Mouse (Mus musculus) cerebellum, adult 2 months (tissue): ENCODE measurements at regions not wholly inside any gene's neighbourhood (a gene's known extent, or its start where the extent isn't known, plus 50 kb on each side); places are given as distances from the start of the nearest gene placed in this dataset.

Experiments used
- CTCF ChIP-seq: fragments of 200-500 bp; IDR thresholded peaks from 2 replicates; pipeline ENCODE4 v1.5.1; 2011; ENCODE audit warnings: low read depth, mild to moderate bottlenecking, control low read depth, low read length, moderate library complexity, borderline replicate concordance; ENCODE audit not compliant: insufficient read depth
- POLR2A ChIP-seq: fragments of 200-500 bp; IDR thresholded peaks from 2 replicates; pipeline ENCODE4 v1.6.1; 2011; ENCODE audit warnings: low read length, control low read depth, borderline replicate concordance; ENCODE audit not compliant: insufficient read depth

GRCm38 (mm10) chr5:148741267-148742004 lies 187.7 kb downstream of the Katnal1 start:
- no peak for TF ChIP-seq POLR2A
- TF ChIP-seq CTCF = no peak
